Mouse (Mus musculus) E14TG2a.4 (cell line): ENCODE data around the gene Lyst.

ENCODE experiments used
- CTCF ChIP-seq: conservative IDR thresholded peaks from 2 replicates; pipeline ENCODE4 v1.5.1; 2014; ENCODE audit warnings: low read length
- NANOG ChIP-seq: IDR thresholded peaks from 2 replicates; pipeline ENCODE4 v1.6.1; 2014; ENCODE audit warnings: borderline replicate concordance, low read length, mixed read lengths
- POU5F1 ChIP-seq: IDR thresholded peaks from 2 replicates; pipeline ENCODE4 v1.6.1; 2014; ENCODE audit warnings: low read length, borderline replicate concordance

- no peak for TF ChIP-seq POU5F1
- no peak for TF ChIP-seq CTCF
- TF ChIP-seq NANOG = no peak
These were observed 25.7 kb upstream of the Lyst start for GRCm38 (mm10) chr13:13564541-13564940.
